Mouse (Mus musculus) midbrain, postnatal 0 days (tissue): Measurements from ENCODE around the gene Retreg3. TPM values are rescaled to one million over a fixed set of nuclear protein-coding genes. Genes with fewer than 3 reads are reported as not detected.
A peak's percentile ranks its signal among the peaks of the same experiment; 100 is the strongest.

Source experiments
- ATAC-seq: fragments of 200-750 bp; cut with Nextera tagmentation; 2 replicates; pipeline ENCODE4 v1.8.0; 2017; ENCODE audit warnings: moderate number of reproducible peaks, mild to moderate bottlenecking, moderate TSS enrichment, moderate library complexity; ENCODE audit not compliant: low FRiP score
- DNase-seq: peaks from one replicate; pipeline ENCODE4 v3.0.0-alpha.2; 2015; ENCODE audit warnings: low spot score
- H3K27ac ChIP-seq: fragments of 300-500 bp; sonication (generic); 2 replicates; pipeline ENCODE4 v1.5.1; 2014; ENCODE audit warnings: low read depth, mild to moderate bottlenecking, low read length, mixed read lengths
- H3K27me3 ChIP-seq: fragments of 300-500 bp; sonication (generic); 2 replicates; pipeline ENCODE4 v1.6.1; 2014; ENCODE audit warnings: low read length, control low read depth, mixed read lengths; ENCODE audit not compliant: insufficient read depth
- H3K36me3 ChIP-seq: fragments of 300-500 bp; sonication (generic); 2 replicates; pipeline ENCODE4 v1.6.1; 2014; ENCODE audit warnings: low read length, control low read depth, mixed read lengths; ENCODE audit not compliant: insufficient read depth
- H3K4me1 ChIP-seq: fragments of 300-500 bp; sonication (generic); 2 replicates; pipeline ENCODE4 v1.6.1; 2014; ENCODE audit warnings: mild to moderate bottlenecking, control low read depth, antibody characterized with exemption, low read length, mixed read lengths; ENCODE audit not compliant: insufficient read depth
- H3K4me2 ChIP-seq: fragments of 300-500 bp; sonication (generic); 2 replicates; pipeline ENCODE4 v1.6.1; 2014; ENCODE audit warnings: low read depth, mild to moderate bottlenecking, low read length, mixed read lengths; ENCODE audit not compliant: poor library complexity, severe bottlenecking
- H3K4me3 ChIP-seq: fragments of 300-500 bp; sonication (generic); 2 replicates; pipeline ENCODE4 v1.5.1; 2014; ENCODE audit warnings: low read depth, mild to moderate bottlenecking, low read length, moderate library complexity
- H3K9ac ChIP-seq: fragments of 300-500 bp; sonication (generic); replicated peaks from 2 replicates; pipeline ENCODE4 v1.6.1; 2014; ENCODE audit warnings: mild to moderate bottlenecking, low read length, moderate library complexity, mixed read lengths; ENCODE audit not compliant: poor library complexity, severe bottlenecking
- H3K9me3 ChIP-seq: fragments of 300-500 bp; sonication (generic); 2 replicates; pipeline ENCODE4 v1.6.1; 2016; ENCODE audit warnings: low read length, control low read depth
- CTCF ChIP-seq: IDR thresholded peaks from 2 replicates; pipeline ENCODE4 v1.5.1; 2016; ENCODE audit warnings: antibody characterized with exemption, mild to moderate bottlenecking
- WGBS: fragments of 180-500 bp; shearing (Covaris S2); extraction: QIAGEN DNeasy Blood & Tissue Kit; methylation state at CpG from one replicate; pipeline ENCODE4 v1.1.7; 2014; 5-methylcytosine and 5-hydroxymethylcytosine counted together
- polyA plus RNA-seq: library from polyadenylated mRNA; unstranded; fragments of >200 nt; fragmentation: Nextera tagmentation; extraction: Ambion mirVana; gene quantifications from 2 replicates; pipeline ENCODE4 v1.2.1, GENCODE M21; 2015
- total RNA-seq: library from RNA; depleted of rRNA; stranded (reverse); fragments of >200 nt; gene quantifications from 2 replicates; pipeline ENCODE4 v1.2.3, GENCODE M21; 2014

The Retreg3 gene
- total and polyA plus RNA-seq, 2 experiments from 2014 or later, result 24.8 to 54.9 TPM

- Histone ChIP-seq H3K4me2 (no peak overlapping the region), H3K27ac (no peak overlapping the region), H3K4me1 (0 out of 2 replicates have a peak, but pooled peaks cover 4% of the 10 kb centered on the region), H3K4me3 (no peak overlapping the region), H3K36me3 (no peaks in the 10 kb centered on the region), H3K9me3 (no peaks in the 10 kb centered on the region), H3K9ac (no peak overlapping the region), H3K27me3 (no peaks in the 10 kb centered on the region)
- no peak for DNase-seq
- no peak for ATAC-seq
- no peak for TF ChIP-seq CTCF
- WGBS, result 78% methylated on average over 1 of the region's 1 CpGs
These were observed 33.1 kb upstream of the Retreg3 start for GRCm38 (mm10) chr11:101152825-101153224.

GRCm38 (mm10) chr11:101151063-101151462, 31.4 kb upstream of the Retreg3 start:
- no peak for TF ChIP-seq CTCF
- no peak overlapping the region for H3K27ac ChIP-seq
- no peaks in the 10 kb centered on the region for H3K9me3 ChIP-seq
- no peak overlapping the region for H3K9ac ChIP-seq
- no peaks in the 10 kb centered on the region for H3K36me3 ChIP-seq
- H3K27me3 ChIP-seq, result no peaks in the 10 kb centered on the region
- no peak overlapping the region for H3K4me3 ChIP-seq
- DNase-seq (no peak), ATAC-seq (no peak)
- WGBS, result 59% methylated on average over 2 of the region's 2 CpGs
- H3K4me2 ChIP-seq, result no peak overlapping the region
- peaks cover 6% of the 10 kb centered on the region; the same call in 1 of the 2 replicates for H3K4me1 ChIP-seq

- Histone ChIP-seq H3K27me3 (no peaks in the 10 kb centered on the region), H3K4me3 (no peak overlapping the region), H3K9ac (no peak overlapping the region), H3K36me3 (no peaks in the 10 kb centered on the region), H3K9me3 (no peaks in the 10 kb centered on the region), H3K27ac (peak overlapping the region; percentile 26; the same call in 1 of the 2 replicates), H3K4me1 (peaks cover 9% of the 10 kb centered on the region; the same call in 1 of the 2 replicates), H3K4me2 (no peak overlapping the region)
- TF ChIP-seq CTCF, result no peak
- ATAC-seq, result no peak
- 47% methylated on average over 9 of the region's 9 CpGs for WGBS
- DNase-seq, result peak; percentile 67
These were observed 29.7 kb upstream of the Retreg3 start for GRCm38 (mm10) chr11:101149178-101150105.

GRCm38 (mm10) chr11:101148751-101149150, 29.1 kb upstream of the Retreg3 start:
- WGBS, result 66% methylated on average over 10 of the region's 10 CpGs
- no peak overlapping the region for H3K4me2 ChIP-seq
- H3K9ac ChIP-seq, result no peak overlapping the region
- no peak overlapping the region for H3K4me3 ChIP-seq
- no peak for ATAC-seq
- DNase-seq, result no peak
- peak overlapping the region; percentile 26; the same call in 1 of the 2 replicates for H3K27ac ChIP-seq
- H3K36me3 ChIP-seq, result no peaks in the 10 kb centered on the region
- TF ChIP-seq CTCF, result no peak
- H3K27me3 ChIP-seq, result no peaks in the 10 kb centered on the region
- no peaks in the 10 kb centered on the region for H3K9me3 ChIP-seq
- peaks cover 9% of the 10 kb centered on the region; the same call in 1 of the 2 replicates for H3K4me1 ChIP-seq

GRCm38 (mm10) chr11:101146377-101146776, 26.7 kb upstream of the Retreg3 start:
- Histone ChIP-seq H3K36me3 (no peaks in the 10 kb centered on the region), H3K4me2 (peak overlapping the region; percentile 0; the same call in 1 of the 2 replicates), H3K27me3 (no peaks in the 10 kb centered on the region), H3K9me3 (no peaks in the 10 kb centered on the region), H3K27ac (peak overlapping the region; percentile 21), H3K4me1 (peaks cover 12% of the 10 kb centered on the region; the same call in 1 of the 2 replicates), H3K9ac (no peak overlapping the region), H3K4me3 (no peak overlapping the region)
- no peak for TF ChIP-seq CTCF
- DNase-seq (peak; percentile 85), ATAC-seq (no peak)
- 10% methylated on average over 10 of the region's 10 CpGs for WGBS
